Mouse (Mus musculus): ENCODE measurements around the gene Ryr2. TPM values are rescaled to one million over a fixed set of nuclear protein-coding genes. Genes with fewer than 3 reads are reported as not detected.

Gene Ryr2
- total RNA-seq, 2 experiments from 2014 or later = not detected

- ATAC-seq (ENCODE audit: poor library complexity, severe bottlenecking) = no peak
Observed at GRCm38 (mm10) chr13:11790536-11790935, 316.2 kb downstream of the Ryr2 start.

DNA sequence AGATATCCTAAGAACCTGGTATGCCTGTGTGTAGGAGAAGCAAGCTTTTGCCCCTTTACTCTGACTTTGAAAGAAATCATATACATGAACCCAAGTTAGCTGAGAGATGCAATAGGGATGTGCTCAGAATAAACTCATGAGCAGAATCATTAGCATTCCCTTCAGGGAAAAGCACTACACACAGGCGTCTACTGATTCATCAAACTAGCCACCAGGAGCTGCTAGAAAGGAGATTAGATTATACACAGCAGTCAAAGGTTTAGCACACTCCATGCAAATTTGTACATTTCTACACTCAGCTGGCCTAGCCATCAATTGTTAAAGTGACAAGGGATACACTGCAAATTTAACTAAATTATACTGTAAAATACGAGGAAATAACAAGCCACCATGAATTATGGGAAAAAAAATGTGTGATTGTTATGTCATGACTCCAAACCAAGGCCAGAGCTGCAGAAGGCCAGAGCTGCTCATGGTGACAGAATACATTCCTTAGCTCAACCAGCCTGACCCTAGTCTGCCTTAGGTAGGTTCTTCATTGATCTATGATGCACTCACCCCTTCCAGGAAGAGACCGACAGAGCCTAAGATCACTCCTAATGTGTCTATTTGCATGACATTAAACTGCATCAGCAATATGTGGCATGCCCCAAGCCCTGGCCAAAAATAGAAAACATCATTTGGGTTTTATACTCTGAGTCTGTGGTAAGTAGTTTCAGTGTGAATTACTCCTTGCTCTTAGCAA, 324.2 kb downstream of the Ryr2 start:
- ATAC-seq (ENCODE audit: poor library complexity, severe bottlenecking) = no peak

DNA sequence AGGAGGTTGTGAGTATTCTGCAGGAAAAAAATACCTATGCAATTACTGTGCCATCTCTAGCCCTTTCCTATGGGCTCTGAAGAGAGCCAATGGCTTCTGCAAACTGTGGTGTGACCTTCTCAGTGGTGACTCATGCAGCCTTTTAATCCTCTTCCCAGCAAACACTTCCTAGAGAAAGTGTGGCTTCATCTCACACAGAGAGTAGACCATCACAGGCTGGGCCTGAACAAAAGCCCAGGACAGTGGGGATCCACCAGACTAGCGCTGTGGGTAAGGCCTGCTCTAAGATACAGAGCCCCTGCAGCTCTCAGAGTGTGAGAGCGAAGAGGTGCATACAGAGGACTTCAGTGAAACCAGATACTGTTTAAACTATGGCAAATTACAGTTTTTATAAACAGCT, 325.7 kb downstream of the Ryr2 start:
- no peak for ATAC-seq (ENCODE audit: poor library complexity, severe bottlenecking)

DNA sequence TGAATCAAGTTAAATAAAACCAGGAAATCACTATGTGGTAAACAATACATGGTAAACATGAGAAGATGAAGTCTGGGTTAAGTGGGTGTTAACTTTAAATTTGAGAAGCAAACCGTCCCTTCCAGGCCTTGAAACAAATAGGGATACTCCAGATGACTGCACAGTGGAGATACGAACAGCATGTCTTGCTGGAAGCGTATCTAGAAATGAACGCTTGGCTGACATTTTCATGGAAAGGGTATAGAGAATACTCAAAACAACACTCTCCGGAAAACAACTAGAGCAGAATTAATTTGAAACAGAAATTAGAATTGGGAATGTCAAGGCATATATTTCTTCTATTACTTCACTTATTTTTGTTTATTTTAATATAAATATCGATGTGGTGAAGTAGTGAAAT, 329.0 kb downstream of the Ryr2 start:
- ATAC-seq (ENCODE audit: poor library complexity, severe bottlenecking) = no peak

- no peak for ATAC-seq (ENCODE audit: poor library complexity, severe bottlenecking)
Observed at GRCm38 (mm10) chr13:11772173-11772572, 334.6 kb downstream of the Ryr2 start.

- ATAC-seq (ENCODE audit: poor library complexity, severe bottlenecking) = no peak
Observed at GRCm38 (mm10) chr13:11766899-11767298, 339.8 kb downstream of the Ryr2 start.

- ATAC-seq (ENCODE audit: poor library complexity, severe bottlenecking) = no peak
Observed at GRCm38 (mm10) chr13:11763925-11764324, 342.8 kb downstream of the Ryr2 start.

GRCm38 (mm10) chr13:11763104-11763503, 343.6 kb downstream of the Ryr2 start:
- no peak for ATAC-seq (ENCODE audit: poor library complexity, severe bottlenecking)

- no peak for ATAC-seq (ENCODE audit: poor library complexity, severe bottlenecking)
Observed at GRCm38 (mm10) chr13:11757894-11758293, 348.9 kb downstream of the Ryr2 start.

GRCm38 (mm10) chr13:11745479-11745878, 361.3 kb downstream of the Ryr2 start:
- ATAC-seq (ENCODE audit: poor library complexity, severe bottlenecking) = no peak

DNA sequence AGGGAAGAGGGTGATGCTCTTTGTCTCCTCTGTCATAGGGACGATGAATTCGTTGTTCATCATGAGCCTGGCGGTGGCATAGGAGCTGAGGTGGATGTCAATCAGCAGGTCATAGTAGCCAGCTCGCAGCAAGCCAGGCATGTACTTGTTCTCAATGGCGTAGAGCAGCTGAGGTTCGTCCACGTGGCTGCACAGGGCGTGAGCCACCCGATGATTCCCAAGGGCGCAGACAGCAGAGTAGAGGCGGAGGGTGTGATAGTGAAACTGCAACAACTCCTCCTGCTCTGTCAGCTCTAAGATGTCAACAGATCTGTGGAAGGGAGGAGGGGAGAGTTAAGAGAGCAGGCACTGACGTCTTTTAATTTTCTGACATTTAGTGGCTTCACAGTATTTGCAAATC, 368.5 kb downstream of the Ryr2 start:
- no peak for ATAC-seq (ENCODE audit: poor library complexity, severe bottlenecking)

DNA sequence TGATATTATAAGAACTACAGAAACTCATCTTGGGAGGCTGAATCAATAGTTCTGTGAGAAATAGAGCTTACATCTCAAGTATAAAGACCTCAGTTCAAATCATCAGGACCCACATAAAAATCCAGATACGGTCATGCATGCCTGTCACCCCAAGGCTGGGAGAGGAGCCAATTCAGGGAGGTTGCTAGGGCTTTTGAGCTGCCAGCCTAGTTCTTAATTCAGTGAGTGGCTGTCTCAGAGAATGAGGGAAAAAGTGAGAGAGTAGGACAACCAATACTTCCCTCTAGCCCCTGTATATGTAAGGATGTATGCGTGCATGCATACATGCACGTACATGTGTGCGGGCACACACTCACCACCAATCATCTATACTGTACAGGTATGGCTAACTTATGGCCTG, 390.5 kb downstream of the Ryr2 start:
- ATAC-seq (ENCODE audit: poor library complexity, severe bottlenecking) = no peak

GRCm38 (mm10) chr13:11709708-11710471, 396.9 kb downstream of the Ryr2 start:
- ATAC-seq (ENCODE audit: poor library complexity, severe bottlenecking) = no peak

GRCm38 (mm10) chr13:11701721-11702120, 405.0 kb downstream of the Ryr2 start:
- no peak for ATAC-seq (ENCODE audit: poor library complexity, severe bottlenecking)

DNA sequence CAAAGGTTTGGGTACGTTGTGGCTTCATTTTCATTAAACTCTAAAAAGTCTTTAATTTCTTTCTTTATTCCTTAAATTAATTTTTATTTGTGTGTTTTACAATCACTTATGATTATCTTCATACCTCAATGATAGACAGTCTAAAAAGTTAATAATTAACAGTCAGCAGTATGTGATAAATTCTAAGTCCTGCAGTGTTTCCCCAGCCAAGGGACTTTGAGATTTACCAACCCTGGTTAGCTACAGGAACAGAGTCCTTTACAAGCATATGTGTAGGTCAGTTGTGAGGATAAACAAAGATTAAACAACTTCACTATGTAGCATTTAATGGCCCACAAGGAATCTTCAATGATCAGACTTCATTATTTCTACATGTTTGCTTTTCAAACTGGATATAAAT, 410.2 kb downstream of the Ryr2 start:
- ATAC-seq (ENCODE audit: poor library complexity, severe bottlenecking) = no peak

DNA sequence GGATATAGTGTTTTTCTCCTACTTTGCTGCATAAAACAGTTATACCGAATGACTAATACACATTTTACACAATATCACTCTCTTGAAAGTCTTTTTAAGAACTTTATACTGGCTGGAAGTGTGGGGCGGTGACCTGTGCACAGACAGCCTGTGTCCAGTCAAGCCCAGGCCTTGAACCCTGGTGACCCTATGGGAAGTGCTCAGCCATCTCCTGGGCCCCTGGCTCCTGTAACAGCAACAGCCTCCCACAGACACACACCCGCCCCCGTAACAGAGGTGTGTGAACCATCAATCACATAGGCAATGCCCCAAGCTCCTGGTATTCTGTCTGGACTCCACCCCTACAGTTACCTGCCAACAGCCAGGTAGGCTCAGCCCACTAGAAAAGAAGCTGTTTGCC, 424.9 kb downstream of the Ryr2 start:
- ATAC-seq (ENCODE audit: poor library complexity, severe bottlenecking) = no peak

GRCm38 (mm10) chr13:11662815-11663214, 443.9 kb downstream of the Ryr2 start:
- no peak for ATAC-seq (ENCODE audit: poor library complexity, severe bottlenecking)

- no peak for ATAC-seq (ENCODE audit: poor library complexity, severe bottlenecking)
Observed at GRCm38 (mm10) chr13:11644846-11645245, 461.9 kb downstream of the Ryr2 start.

DNA sequence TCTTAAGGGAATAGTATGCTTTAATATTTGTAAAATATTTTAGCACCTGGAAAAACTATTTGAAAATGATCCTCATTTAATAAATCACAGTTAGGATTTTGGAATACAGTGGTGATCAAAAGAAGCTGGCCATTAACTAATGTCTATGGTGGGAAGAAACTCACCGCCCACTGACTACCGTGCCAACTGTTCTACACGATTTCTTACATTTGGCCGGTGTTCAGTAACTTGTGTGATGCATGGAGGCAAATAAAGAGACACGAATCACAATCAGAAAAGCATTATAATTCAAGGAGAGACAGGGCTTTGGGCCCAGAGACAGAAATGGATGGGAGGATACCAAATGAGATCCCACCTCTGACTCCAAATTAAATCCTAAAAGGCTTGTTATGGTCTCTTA, 470.4 kb downstream of the Ryr2 start:
- no peak for ATAC-seq (ENCODE audit: poor library complexity, severe bottlenecking)

GRCm38 (mm10) chr13:11624513-11624912, 482.2 kb downstream of the Ryr2 start:
- ATAC-seq (ENCODE audit: poor library complexity, severe bottlenecking) = no peak

GRCm38 (mm10) chr13:11595431-11595830, 511.3 kb downstream of the Ryr2 start:
- no peak for ATAC-seq (ENCODE audit: poor library complexity, severe bottlenecking)

- no peak for ATAC-seq (ENCODE audit: poor library complexity, severe bottlenecking)
Observed at GRCm38 (mm10) chr13:11585283-11585682, 521.5 kb downstream of the Ryr2 start.

All from megakaryocyte, adult 5-6 weeks (primary cell).